Mouse (Mus musculus): ENCODE results near the gene Alpl.

- TF ChIP-seq CTCF (IDR thresholded peaks at IDR 0.05; ENCODE audit: low read depth) (no peak), EP300 (IDR thresholded peaks at IDR 0.05; ENCODE audit: low read depth) (no peak)
Measured at GRCm38 (mm10) chr4:137707216-137707990, 88.8 kb downstream of the Alpl start.

Data from liver, embryonic 14.5 days (tissue).